Mouse (Mus musculus) megakaryocyte, embryonic 14.5 days (primary cell): ENCODE data around the gene Polm. TPM values are rescaled to one million over a fixed set of nuclear protein-coding genes. Genes with fewer than 3 reads are reported as not detected.
"Not testable (repeated sequence)": the region's sequence is repeated elsewhere in the genome, so short reads cannot be mapped to it uniquely, and the experiment has no call there.

Experiments
- H3K27me3 ChIP-seq: replicated peaks from 2 replicates; pipeline ENCODE3; 2012; ENCODE audit warnings: inconsistent platforms
- H3K36me3 ChIP-seq: replicated peaks from 2 replicates; pipeline ENCODE3; 2012; ENCODE audit warnings: low read length, inconsistent platforms, mixed read lengths
- H3K4me1 ChIP-seq: 2 replicates; pipeline ENCODE4 v1.6.1; 2012; ENCODE audit warnings: inconsistent platforms
- H3K4me3 ChIP-seq: replicated peaks from 2 replicates; pipeline ENCODE3; 2012; ENCODE audit warnings: moderate library complexity, mild to moderate bottlenecking, inconsistent platforms
- H3K9me3 ChIP-seq: 2 replicates; pipeline ENCODE4 v1.6.1; 2012; ENCODE audit warnings: inconsistent platforms
- FLI1 ChIP-seq: IDR thresholded peaks from 2 replicates; pipeline ENCODE4 v1.6.1; 2012; ENCODE audit warnings: low read length, inconsistent platforms, mixed read lengths
- GATA1 ChIP-seq: IDR thresholded peaks from 3 replicates; pipeline ENCODE4 v1.6.1; 2012; ENCODE audit warnings: mixed read lengths, low read length, inconsistent platforms, borderline replicate concordance
- polyA plus RNA-seq: library from polyadenylated mRNA; stranded (reverse); fragments of >175 nt; gene quantifications from 2 replicates; pipeline ENCODE4 v1.2.3, GENCODE M21; 2012; ENCODE audit warnings: low replicate concordance; ENCODE audit not compliant: insufficient read depth

The Polm gene
- polyA plus RNA-seq, 1 experiment: 4.2 TPM

- Histone ChIP-seq H3K4me1 (peaks cover 11% of the 10 kb centered on the region), H3K9me3 (peaks cover 54% of the 10 kb centered on the region), H3K4me3 (no peak overlapping the region), H3K27me3 (peaks cover 10% of the 10 kb centered on the region), H3K36me3 (peaks cover 5% of the 10 kb centered on the region)
- TF ChIP-seq FLI1 (no peak), GATA1 (no peak)
Measured at GRCm38 (mm10) chr11:5841751-5842150, 3.9 kb upstream of the Polm start.

- peaks cover under 1% of the 10 kb centered on the region for H3K27me3 ChIP-seq
- no peak for TF ChIP-seq FLI1
- no peak for TF ChIP-seq GATA1
- peaks cover 20% of the 10 kb centered on the region for H3K4me1 ChIP-seq
Measured at GRCm38 (mm10) chr11:5840346-5840745, 2.5 kb upstream of the Polm start.

GRCm38 (mm10) chr11:5836126-5836525 lies 1.7 kb downstream of the Polm start:
- Histone ChIP-seq H3K36me3 (peaks cover 50% of the 10 kb centered on the region), H3K4me3 (no peak overlapping the region), H3K9me3 (peaks cover 18% of the 10 kb centered on the region), H3K27me3 (no peaks in the 10 kb centered on the region), H3K4me1 (peaks cover 40% of the 10 kb centered on the region)
- TF ChIP-seq GATA1: no peak

More at GRCm38 (mm10) chr11:5840346-5840745, 2.5 kb upstream of the Polm start:
- peaks cover 43% of the 10 kb centered on the region for H3K9me3 ChIP-seq
- peaks cover 12% of the 10 kb centered on the region for H3K36me3 ChIP-seq
- H3K4me3 ChIP-seq: no peak overlapping the region

GRCm38 (mm10) chr11:5835057-5835456 lies 2.8 kb downstream of the Polm start:
- H3K27me3 ChIP-seq: no peaks in the 10 kb centered on the region
- H3K36me3 ChIP-seq: peaks cover 57% of the 10 kb centered on the region
- peaks cover 45% of the 10 kb centered on the region for H3K4me1 ChIP-seq
- H3K4me3 ChIP-seq: no peak overlapping the region
- TF ChIP-seq FLI1 (no peak), GATA1 (no peak)
- H3K9me3 ChIP-seq: peaks cover 8% of the 10 kb centered on the region

- Histone ChIP-seq H3K4me1 (peaks cover 50% of the 10 kb centered on the region), H3K27me3 (no peaks in the 10 kb centered on the region), H3K4me3 (no peak overlapping the region), H3K9me3 (0 out of 2 replicates have a peak, but pooled peaks cover 3% of the 10 kb centered on the region), H3K36me3 (peaks cover 63% of the 10 kb centered on the region)
- no peak for TF ChIP-seq FLI1
- TF ChIP-seq GATA1: no peak
Measured at GRCm38 (mm10) chr11:5834506-5834905, 3.3 kb downstream of the Polm start.

- TF ChIP-seq FLI1 (no peak), GATA1 (no peak)
- H3K36me3 ChIP-seq: peaks cover 68% of the 10 kb centered on the region
Measured at GRCm38 (mm10) chr11:5829327-5829726, 8.5 kb downstream of the Polm start.

GRCm38 (mm10) chr11:5828509-5829191 lies 9.2 kb downstream of the Polm start:
- Histone ChIP-seq H3K9me3 (peaks cover 4% of the 10 kb centered on the region; the same call in 1 of the 2 replicates), H3K4me3 (no peak overlapping the region), H3K36me3 (peaks cover 61% of the 10 kb centered on the region), H3K4me1 (peaks cover 29% of the 10 kb centered on the region), H3K27me3 (peaks cover 2% of the 10 kb centered on the region)
- TF ChIP-seq FLI1: no peak
- no peak for TF ChIP-seq GATA1

More at GRCm38 (mm10) chr11:5829327-5829726, 8.5 kb downstream of the Polm start:
- Histone ChIP-seq H3K9me3 (peaks cover 4% of the 10 kb centered on the region; the same call in 1 of the 2 replicates), H3K27me3 (peaks cover 2% of the 10 kb centered on the region), H3K4me3 (no peak overlapping the region), H3K4me1 (peaks cover 33% of the 10 kb centered on the region)

- H3K9me3 ChIP-seq: peaks cover 4% of the 10 kb centered on the region; the same call in 1 of the 2 replicates
- TF ChIP-seq GATA1 (no peak), FLI1 (no peak)
- H3K4me1 ChIP-seq: peaks cover 29% of the 10 kb centered on the region
- no peak overlapping the region for H3K4me3 ChIP-seq
- H3K36me3 ChIP-seq: peaks cover 55% of the 10 kb centered on the region
- H3K27me3 ChIP-seq: peaks cover 2% of the 10 kb centered on the region
Measured at GRCm38 (mm10) chr11:5827931-5828330, 9.9 kb downstream of the Polm start.

- H3K9me3 ChIP-seq: peaks cover 4% of the 10 kb centered on the region; the same call in 1 of the 2 replicates
- no peak for TF ChIP-seq GATA1
- TF ChIP-seq FLI1: no peak
- peaks cover 2% of the 10 kb centered on the region for H3K27me3 ChIP-seq
- no peak overlapping the region for H3K4me3 ChIP-seq
- H3K36me3 ChIP-seq: peaks cover 30% of the 10 kb centered on the region
- H3K4me1 ChIP-seq: peaks cover 12% of the 10 kb centered on the region
Measured at GRCm38 (mm10) chr11:5825432-5825831, 12.4 kb downstream of the Polm start.

GRCm38 (mm10) chr11:5819223-5819622 lies 18.6 kb downstream of the Polm start:
- H3K4me3 ChIP-seq: no peak overlapping the region
- H3K4me1 ChIP-seq: no peaks in the 10 kb centered on the region
- no peaks in the 10 kb centered on the region for H3K36me3 ChIP-seq
- TF ChIP-seq GATA1 (no peak), FLI1 (no peak)
- H3K27me3 ChIP-seq: peaks cover 9% of the 10 kb centered on the region
- H3K9me3 ChIP-seq: peaks cover 27% of the 10 kb centered on the region

- Histone ChIP-seq H3K27me3 (peaks cover 6% of the 10 kb centered on the region), H3K36me3 (no peaks in the 10 kb centered on the region), H3K4me1 (no peaks in the 10 kb centered on the region), H3K9me3 (peaks cover 27% of the 10 kb centered on the region), H3K4me3 (no peak overlapping the region)
- TF ChIP-seq FLI1: no peak
- no peak for TF ChIP-seq GATA1
Measured at GRCm38 (mm10) chr11:5813381-5813780, 24.4 kb downstream of the Polm start.

- H3K9me3 ChIP-seq: peaks cover 16% of the 10 kb centered on the region; the same call in 1 of the 2 replicates
- not testable (repeated sequence) for H3K4me3 ChIP-seq, H3K27me3 ChIP-seq, H3K36me3 ChIP-seq
- H3K4me1 ChIP-seq: peaks cover 13% of the 10 kb centered on the region
Measured at GRCm38 (mm10) chr11:5809487-5809886, 28.3 kb downstream of the Polm start.
